Mouse (Mus musculus) cerebellum, adult 2 months (tissue): ENCODE measurements at regions not wholly inside any gene's neighbourhood (a gene's known extent, or its start where the extent isn't known, plus 50 kb on each side); places are given as distances from the start of the nearest gene placed in this dataset.

Source experiments
- CTCF ChIP-seq: fragments of 200-500 bp; IDR thresholded peaks from 2 replicates; pipeline ENCODE4 v1.5.1; 2011; ENCODE audit warnings: low read depth, mild to moderate bottlenecking, control low read depth, low read length, moderate library complexity, borderline replicate concordance; ENCODE audit not compliant: insufficient read depth
- POLR2A ChIP-seq: fragments of 200-500 bp; IDR thresholded peaks from 2 replicates; pipeline ENCODE4 v1.6.1; 2011; ENCODE audit warnings: low read length, control low read depth, borderline replicate concordance; ENCODE audit not compliant: insufficient read depth

DNA sequence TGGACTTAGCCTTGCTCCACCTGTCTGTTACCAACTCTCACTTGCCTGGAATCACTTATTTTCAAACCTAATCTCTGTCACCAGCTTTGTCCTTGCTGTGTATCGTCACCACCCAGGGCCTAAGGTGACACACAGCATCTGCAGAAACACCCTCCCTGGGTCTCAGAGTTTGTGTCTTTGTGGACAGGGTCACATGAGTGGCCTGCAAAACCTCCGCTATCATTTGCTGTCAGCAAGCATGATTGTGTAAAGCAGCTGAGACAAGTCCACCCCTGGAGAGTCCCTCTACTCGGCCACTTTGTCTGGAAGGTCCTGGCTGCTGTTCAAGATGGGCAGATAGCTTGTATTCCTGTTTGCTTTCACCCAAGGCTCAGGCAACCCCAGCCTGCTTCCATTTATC, 205.7 kb upstream of the Lrfn2 start:
- TF ChIP-seq CTCF (no peak), POLR2A (no peak)
